Mouse (Mus musculus) stomach, postnatal 0 days (tissue): ENCODE data around the gene Sdhaf4.

ENCODE experiments used
- CTCF ChIP-seq: IDR thresholded peaks from 2 replicates; pipeline ENCODE4 v1.5.1; 2016; ENCODE audit warnings: antibody characterized with exemption, low read depth, mild to moderate bottlenecking, moderate library complexity
- EP300 ChIP-seq: optimal IDR thresholded peaks from 2 replicates; pipeline ENCODE3; 2016; ENCODE audit warnings: antibody characterized with exemption

- TF ChIP-seq CTCF (no peak), EP300 (no peak)
Measured at GRCm38 (mm10) chr1:23998120-23998810, 7.2 kb downstream of the Sdhaf4 start.
